Mouse (Mus musculus) monocyte, adult 2 months (primary cell): Measurements from ENCODE around the gene Fto.

Source experiments
- DNase-seq, 2 experiments: peaks; one replicate each; pipeline ENCODE4 v3.0.0; 2022; ENCODE audit warnings: low spot score in 2 of 2, low read depth in 1 of 2

Fto gene

DNA sequence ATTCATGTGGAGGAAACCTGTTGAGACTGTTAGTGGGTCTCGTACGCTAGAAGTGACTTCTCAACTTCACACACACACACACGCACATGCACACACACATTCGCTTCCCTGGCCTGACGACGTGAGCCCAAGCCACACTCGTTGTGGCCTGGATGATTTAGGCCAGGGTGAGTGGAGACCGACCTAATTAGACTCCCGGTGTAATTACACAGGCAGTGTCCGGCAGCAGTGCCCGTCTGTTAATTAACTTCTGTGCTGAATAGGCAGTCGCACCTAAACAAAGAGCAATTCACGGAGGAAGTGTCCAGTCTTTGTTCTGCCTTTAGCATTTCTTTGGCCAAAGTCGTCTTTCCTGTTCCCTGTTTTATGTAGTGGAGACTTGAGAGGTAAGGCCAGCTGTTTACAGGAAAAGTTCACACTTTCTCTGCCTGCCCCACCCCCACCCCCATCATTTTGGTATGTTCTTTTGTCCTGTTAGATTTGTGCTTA, 286.1 kb downstream of the Fto start:
- no peak for DNase-seq

DNA sequence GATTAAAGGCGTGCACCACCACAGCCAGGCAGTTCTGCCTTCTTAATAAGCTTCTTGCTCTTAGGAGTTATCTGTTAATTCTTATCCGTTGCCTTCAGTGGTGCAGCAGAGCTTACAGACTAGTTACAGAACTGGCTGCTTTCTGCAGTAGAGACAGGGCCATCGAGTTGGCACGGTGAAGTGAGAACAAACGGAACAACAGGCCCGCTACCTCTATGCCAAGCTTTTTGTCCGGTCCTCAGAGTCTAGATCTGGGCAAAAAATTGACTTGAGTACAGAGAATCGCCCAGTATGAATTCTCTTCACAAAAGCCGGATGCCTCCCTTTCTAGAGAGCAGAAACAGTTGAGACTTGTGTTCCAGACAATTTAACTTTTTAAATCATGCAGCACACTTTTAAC, 290.4 kb downstream of the Fto start:
- DNase-seq, result no peak

DNA sequence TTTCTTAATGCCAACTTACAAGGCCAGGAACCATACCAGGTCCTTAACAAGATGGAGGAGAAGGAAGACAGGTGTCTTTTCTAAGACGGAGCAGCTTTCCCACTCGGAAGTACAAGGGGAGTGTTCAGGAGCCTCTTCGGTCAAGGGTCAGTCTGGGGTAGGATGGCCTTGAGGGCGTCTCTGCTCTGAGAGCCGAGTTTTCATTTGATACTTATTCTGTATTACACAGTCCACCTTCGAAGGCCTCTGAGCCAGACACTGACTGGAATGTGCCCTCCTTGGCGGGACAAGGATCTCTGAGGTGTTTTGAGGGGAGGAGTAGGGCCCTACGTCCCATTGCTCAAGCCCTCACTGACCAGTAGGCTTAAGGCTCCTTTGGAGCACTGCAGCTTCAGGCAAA, 292.6 kb downstream of the Fto start:
- no peak for DNase-seq

DNA sequence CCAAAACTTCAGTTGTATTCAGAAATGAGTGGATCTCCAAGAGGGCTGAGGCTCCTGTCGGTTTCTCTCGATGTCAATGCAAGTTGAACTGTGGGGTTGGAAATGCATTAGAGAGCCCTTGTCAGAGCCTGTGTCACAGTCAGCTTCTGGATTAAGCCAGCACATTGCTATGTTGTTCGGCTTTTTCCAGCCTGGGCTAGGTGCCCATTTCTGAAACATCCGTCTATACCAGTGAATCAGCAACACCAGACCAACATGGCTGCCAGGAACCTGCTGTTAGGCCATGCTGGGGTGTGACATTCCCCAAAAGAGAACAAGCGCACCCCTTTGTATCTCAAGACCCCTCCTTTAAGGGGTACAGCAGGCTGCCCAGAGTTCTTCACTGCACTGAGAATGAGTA, 293.8 kb downstream of the Fto start:
- no peak for DNase-seq

DNA sequence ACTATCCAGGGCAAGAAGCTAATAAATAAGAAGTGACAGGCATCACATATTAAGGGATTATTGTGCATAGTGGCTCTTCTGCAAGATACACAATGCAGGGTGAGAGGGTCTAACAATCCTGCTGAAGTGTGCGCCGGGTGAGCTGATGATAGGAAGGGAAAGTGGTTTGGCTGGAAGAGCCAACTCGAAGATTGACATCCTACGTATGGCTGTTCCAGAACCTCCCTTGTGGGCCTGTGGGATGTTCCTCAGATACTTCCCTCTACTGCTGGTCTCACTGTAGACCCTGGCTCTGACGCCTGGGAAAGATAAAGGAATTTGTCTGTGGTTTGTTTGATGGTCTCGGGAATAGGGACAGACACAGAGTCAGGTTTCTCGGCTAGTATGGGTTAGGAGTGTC, 297.9 kb downstream of the Fto start:
- no peak for DNase-seq

DNA sequence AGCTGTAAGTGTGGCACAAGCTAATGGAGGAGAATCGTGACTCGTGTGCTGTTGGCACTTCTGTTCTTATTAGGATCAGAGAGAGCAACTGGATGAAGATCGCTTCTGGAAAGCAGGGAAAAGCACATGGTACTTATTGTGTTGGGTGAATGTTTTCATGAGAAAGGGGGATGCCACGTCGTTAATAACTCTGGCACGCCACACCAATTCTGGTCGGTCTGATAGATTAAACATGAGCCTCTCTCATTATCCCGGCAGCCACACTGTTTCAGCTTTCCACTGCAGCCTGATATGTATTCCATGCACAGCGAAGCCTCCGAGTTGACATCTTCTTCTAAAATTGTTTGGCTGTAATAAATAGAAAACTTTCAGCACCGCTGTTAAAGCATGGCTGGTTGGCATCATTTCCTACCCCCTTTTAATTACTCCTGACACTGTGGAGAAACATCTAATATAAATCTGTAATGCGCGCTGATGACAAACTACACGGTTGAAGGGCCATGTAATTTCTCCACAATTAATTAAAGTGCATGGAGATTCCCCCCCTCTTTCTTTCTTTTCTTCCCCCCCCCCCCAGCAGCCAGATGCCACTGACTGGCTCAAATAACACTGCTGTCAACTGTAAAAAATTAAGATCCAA, 298.5 kb downstream of the Fto start:
- no peak for DNase-seq

DNA sequence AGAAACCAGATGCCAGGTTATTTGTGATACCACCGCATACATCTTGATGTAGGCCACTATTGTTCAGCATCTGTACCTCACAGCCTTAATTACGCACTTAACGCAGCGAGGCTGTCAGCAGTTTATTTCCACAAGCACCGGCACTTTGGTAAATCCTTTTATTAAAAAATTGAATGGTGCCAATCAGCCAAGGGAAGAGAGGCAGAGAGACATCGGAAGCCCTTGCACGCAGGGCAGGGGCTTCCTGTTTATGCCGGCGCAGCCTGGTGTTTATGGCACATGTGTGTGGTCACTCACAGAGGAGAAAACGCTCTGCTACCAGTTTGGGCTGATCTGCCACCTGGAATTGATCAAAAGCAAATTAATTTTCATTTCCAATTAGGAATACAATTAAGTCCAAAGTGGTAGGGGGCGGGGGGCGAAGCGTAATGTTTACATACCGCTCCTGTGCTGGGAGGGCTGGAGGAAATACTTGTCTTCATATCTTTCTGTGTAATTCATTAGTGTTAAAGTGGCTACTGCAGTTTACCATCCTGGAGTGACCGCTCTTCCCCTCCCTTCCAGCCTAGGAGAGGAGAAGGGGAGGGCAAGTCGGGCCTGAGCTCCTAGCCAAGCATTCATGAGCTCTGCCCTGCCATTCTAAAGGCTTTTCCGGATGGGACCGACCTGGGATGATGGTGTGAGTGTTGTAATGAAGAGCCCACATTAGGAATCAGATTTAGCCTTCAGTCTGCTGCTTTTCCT, 299.2 kb downstream of the Fto start:
- DNase-seq, result no peak

DNA sequence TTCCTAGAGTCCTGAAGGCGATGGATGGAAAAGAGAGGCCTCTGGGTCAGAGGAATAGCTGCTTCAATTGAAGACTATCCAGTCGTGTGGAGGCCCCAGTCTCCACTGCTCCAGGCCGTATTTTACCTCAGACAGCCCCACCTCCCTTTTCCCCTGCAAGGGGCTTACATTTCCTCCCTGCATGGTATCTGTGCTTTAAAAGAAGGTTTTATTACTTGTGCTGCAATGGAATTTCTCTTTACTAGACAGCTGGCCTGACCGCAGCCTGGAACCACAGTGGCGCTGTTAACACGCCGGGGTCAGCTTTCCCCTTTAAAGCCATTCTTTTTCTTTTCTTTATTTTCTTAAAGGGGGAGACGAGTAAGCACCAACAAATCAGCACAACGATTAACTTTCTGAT, 300.3 kb downstream of the Fto start:
- DNase-seq, result no peak

DNA sequence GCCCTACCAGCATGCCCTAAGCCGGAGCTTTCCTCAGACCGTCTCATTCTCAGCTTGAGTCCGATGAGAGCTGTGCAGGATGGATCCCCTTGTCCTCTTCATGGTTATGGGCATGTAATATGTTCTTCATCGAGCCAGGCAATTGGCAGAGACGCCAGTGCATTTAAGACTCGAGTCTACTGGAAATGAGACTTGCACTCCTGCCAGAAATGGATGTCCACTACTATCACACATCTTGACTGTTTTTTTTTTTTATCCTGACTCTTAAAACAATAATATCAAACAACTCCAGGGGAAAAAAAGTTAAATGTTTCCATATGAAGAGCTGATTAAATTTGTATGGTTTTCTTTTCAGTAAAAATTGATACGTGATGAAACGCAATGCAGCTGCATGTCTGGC, 301.9 kb downstream of the Fto start:
- no peak for DNase-seq

DNA sequence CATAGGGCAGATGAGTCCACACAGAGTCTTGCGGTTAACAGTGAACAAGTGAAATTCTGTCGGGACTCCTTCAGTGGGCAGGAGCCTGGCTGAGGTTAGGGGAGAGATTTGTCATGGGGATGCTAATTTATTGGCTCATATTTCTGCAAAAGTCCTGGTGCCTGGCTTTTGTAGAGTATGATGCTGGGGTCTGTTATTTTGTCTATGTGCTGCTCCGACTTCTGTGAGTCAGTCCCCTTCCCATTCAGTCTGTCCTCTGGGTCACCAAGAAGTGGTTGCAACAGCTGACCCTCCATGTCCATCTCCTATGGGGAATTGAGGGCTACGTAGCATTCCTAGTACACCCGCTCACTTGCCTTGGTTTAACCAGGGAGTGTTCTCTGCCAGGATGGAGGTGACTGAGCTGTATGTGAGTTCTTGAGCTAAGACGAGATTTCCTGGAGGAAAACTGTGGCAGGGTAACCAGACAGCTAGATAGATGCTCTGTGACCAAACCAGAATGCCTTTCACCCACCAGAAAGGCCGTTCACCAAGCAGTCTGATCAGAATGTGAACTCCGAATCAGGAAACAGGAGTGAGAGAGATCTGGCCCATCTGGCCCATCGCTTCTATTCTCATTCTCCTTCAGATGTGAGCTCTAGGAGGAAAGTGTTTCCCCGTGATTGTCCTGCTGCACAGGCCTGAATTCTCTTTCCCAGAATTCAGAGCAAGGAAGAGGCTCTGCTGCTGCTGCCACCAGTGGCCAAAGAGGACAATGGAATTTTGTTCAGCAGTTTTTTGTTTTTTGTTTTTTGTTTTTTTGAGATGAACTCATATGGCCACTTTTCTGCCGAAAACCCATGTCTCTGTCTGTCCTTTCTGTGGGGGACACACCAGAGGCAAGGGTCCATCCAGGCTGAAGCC, 302.7 kb downstream of the Fto start:
- no peak for DNase-seq

DNA sequence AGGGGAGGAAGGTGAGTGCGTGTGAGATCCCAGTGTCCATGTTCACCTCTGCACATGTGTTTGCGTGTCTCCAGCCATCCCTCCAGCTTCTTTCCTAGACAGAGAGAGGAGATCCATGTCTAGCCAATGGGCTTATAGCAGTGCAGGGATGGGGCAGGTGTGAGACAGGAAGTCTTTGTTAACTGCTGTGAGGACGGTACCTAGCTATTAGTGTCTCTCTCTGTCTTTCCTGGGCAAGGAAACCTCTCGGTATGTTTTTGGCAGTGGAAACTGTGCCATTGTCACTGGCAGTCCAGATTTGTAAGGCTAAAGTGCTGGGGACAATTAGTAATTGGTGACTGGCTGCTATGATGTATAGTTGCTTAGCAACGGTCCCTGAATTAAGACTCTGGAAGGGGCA, 304.4 kb downstream of the Fto start:
- no peak for DNase-seq

DNA sequence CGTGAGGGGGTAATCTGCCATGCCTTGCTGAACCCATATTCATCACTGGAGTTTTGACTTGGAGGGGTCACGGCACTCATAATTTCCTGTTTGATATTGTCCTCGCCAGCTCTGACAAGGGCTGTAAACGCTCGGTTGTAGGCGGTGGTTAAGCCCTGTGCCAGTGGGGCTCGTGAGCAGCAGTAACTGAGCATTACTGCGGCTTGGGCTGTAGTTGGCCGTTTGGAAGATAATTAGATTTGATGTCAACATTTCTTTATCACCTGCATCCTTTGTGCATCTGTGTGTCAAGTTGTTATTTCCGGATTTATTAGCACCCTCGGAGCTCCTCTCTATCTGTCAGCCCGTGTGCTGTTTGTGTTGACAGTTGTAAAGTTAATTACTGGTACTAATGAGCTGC, 309.4 kb downstream of the Fto start:
- DNase-seq, result no peak

DNA sequence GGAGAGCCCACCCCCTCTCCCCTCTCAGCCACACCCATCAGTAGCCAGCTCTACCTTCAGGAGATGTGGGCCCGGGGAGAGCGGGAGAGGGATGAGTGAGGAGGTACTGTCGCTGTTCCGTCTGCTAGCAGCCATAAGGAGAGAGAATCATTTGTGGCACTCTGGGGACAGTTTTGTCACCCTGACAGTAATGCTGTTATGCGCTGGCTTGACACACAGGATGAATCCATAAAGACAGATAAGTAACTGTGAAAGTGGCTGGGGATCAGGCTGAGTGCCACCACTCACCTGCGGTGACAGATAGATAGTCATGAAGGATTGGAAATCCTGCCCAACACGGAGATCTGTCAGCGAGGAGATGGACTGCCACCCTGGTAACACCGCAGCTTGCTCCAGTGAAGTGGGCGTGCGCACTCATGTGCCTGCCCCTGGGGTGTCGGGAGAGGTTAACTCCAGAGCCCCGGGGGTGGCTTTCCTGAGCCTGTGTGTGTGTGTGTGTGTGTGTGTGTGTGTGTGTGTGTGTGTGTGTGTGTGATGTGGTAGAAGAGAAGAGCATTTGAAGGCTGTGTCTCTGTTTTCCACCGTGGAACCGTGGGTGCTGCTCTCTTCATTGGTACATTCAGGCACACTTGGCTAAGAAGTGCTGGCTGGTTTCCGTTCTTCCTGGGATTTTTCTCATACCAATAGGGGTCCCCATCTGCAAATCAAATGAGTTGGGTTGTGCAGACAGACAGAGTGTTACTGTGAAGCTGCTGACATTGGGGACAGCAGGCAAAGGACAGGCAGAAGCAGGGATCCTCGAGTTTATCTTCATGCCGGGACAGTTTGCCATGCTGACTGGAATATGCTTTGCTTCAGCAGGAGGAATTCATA, 312.6 kb downstream of the Fto start:
- no peak for DNase-seq

DNA sequence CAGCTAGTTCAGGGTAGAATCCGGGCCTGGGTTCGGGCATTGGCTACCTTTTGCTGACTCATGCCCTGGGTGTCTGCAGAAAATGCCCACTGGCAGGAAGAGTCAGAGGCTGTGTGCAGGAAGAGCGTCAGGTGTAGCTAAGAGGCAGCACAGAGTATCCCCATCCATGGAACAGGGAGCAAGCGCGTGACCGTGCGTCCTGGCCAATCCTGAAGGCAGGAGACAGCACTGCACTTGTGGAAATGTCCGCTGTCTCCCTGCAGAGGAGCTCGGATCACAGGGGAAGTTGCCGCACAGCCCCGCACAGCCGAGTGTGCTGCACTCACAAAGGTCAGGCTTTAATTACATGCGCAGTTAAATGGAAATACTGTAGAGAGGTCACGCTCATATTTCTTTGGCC, 316.3 kb downstream of the Fto start:
- no peak for DNase-seq

DNA sequence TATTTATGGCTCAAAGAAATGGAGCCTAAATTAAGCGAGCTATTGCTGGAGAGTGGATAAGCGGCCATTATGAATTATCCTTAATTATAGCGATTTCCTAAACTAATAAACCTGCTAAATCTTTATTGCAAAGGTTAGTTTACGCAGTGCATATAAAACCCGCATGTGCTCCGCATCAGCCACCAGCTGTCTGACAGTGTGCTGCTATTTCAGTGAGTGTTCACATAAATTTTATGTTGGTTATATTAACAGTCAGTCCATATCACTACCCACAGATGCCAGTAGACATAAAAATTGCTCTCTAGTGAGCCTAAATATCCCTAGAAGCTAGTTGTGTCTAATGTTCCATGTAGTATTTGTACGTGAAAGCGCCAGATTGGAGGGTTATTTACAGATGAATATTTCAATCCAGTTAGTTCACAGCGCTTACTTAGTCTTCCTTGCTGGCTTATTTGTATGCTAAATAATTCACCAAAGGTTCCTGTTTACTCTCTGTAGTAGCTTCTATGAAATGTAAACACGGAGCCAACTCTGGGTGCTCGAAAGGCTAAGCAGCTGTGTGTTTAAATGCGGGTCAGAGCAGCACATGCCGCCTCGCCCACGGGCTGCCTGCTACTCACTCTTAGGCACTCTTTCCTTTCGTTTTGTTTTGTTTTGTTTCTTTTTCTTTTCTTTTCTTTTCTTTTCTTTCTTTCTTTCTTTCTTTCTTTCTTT, 317.2 kb downstream of the Fto start:
- DNase-seq, result no peak

DNA sequence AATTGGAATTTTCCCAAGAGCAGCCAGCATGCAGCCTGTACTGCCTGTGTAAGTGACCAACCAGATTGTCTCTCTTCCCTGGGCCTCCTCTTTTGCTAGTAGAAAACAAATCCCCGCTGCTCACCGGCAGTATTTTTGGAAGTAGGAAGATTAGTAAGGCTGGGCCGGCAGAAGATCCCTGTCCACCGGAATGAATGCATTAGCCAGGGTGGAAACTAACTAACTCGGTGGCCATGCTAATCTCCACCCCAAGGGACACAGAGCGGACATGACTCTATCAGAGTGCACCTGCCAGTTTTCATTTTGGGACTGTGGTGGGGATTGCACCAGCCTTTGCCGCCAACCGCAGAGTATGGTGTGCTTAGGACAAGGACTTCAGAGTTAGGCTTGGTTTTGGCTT, 319.1 kb downstream of the Fto start:
- DNase-seq, result no peak

DNA sequence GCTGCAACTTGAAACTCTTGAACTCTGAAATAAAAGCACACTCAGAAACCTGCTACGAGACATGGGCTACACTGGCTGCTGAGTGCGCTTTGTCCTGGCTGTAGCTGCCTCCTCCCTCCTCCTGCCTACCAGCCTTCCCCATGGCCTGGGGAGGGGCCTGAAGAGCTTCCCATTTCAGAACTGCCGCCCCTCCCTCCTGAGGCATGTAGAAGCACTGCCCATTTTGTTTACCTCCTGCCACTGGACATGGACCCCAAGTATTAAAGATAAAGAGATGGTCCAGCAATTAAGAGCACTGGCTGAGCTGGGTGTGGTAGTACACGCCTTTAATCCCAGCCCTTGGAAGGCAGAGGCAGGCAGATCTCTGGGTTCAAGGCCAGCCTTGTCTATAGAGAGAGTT, 322.1 kb downstream of the Fto start:
- no peak for DNase-seq

DNA sequence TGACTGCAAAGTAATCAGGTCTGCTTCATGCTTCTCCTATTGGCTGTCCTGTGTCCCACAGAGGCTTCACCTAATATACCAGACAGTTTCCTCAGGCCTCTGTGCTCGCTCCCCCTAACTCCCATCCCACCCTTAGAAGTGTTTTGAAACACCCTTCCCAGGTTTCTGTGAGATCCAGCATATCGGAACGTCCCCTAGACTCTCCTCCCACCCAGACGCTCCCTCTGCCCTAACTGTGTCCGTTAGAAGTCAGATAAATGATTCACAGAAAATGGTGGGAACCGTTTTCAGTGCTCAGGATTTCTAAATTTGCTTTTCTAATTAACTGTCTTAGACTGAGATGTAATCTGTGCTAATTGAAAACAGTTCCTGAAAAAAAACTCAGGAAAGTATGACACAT, 323.6 kb downstream of the Fto start:
- DNase-seq, result no peak

DNA sequence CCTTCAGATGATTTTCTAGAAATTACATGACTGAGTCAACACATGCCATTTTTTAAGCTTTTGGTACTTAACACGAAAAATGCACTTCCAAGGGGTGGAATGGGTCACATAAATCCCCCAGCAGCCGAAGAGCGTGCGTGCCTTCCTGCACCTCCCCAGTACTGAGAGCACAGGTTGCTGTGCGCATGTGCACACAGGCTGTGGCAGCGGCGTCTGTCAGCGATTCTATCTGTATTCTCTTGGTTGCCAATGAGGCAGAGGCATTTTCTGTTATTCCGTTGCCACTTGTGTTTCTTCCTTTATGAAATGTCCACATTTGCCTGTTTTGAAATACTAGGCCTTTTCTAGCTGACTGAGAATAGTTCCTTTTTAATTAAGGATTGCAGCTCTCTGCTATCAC, 324.4 kb downstream of the Fto start:
- DNase-seq, result no peak

DNA sequence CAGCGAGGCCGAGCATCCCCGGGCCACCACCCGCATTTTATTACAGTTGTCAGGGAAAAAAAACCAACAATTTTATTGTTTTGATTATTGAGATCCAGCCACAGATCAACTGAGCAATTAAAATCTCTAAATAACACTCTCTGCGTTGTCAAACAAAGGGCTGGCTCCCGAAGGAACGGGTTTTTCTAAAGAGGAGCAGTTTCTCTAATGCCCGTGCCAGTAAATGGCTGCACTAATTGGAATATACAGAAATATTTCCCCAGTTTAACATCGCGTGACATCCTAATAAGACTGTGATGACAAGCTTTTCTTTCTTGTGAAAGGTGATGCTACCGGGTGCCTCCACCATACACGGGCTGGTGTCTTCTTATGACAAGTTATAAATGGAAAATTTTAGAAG, 324.9 kb downstream of the Fto start:
- DNase-seq, result no peak
